Mouse (Mus musculus): ENCODE data around the gene Baiap3. TPM values are rescaled to one million over a fixed set of nuclear protein-coding genes. Genes with fewer than 3 reads are reported as not detected.
A peak's percentile ranks its signal among the peaks of the same experiment; 100 is the strongest.
"Not testable (repeated sequence)": the region's sequence is repeated elsewhere in the genome, so short reads cannot be mapped to it uniquely, and the experiment has no call there.

Baiap3 gene
- total RNA-seq, 2 experiments from 2014 or later, result 0.62 to 1.3 TPM

DNA sequence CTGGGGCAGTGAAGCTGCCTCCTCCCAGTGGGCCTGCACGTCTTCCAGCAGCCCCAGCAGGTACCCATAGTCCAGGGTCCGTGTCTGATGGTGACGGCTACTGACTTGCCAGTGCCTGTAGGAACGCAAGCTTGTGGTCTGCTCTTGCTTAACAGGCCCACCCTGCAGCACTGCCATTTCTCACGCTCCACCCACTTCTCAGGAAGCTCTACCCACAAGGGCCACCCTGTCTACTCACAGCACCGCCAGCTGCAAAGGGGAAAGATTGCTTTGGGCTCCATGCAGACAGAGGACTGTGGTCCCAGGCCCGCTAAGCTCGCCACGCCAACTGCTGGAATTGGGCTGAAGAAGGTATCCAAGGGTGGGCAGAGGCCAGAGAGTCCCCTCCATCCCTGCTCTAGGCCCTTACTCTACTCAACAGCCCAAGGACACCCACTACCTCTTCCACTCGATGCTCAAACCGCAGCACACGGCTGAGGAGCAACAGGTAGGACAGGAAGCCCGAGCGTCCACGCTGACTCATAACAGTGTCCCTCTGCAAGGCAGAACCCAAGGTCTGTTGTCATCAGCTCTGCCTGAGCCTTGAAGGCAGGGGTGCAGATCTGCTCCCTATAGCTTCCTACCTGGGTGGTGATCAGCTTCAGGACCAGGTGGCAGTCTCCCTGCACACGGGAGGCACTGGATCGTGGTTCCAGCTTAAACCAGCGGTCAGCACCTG is 8.0 kb downstream of the Baiap3 start:
- DNase-seq, result no peak

DNA sequence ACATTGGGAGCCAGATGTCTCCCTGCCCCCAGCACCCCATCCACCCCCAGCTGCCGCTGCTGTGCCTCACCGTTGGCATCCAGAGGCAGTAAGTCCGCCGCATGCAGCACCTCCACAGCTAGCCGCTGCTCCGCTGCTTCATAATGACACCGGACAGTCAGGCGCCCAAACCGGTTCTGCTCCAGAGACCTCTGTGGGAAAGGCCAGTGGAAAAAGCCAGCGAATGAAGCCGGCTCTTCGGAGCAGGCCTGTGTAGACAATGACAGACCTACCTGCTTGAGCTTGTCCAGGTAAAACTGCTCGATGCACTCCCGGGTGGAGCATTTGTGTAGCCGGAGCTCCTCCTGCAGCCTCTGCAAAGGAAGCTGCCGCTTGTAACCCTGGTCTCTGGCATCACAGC is 11.9 kb downstream of the Baiap3 start:
- no peak for DNase-seq

DNA sequence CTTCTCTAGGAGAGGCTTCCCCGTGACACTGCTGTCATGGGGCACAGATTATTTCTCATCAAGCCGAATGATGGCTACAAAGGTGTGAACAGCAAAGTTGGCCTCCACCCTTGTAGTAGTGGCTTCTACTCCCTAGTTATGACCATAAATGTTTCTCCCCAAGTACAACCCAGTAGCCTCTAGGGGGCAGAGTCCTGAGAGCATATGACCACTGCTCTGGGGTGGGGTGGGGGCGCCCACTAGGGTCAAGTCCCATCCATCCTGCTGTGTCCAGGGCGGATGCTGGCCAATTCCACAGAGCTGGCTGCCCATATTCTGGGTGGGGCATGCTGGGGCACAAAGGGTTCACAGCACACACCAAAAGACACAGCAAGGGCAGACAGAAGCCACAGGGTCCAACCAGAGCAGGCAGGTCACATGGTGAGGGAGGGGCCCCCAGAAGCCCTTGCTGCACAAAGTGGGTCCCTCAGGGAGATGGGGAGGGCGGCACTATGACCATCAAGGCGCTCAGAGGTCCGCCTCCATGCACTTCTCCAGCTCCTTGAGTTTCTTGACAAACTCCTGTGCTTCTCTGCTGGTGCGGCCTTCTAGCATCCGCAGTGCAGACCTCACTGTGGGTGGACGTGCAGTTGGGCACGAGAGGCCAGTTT is 12.9 kb downstream of the Baiap3 start:
- no peak for DNase-seq

DNA sequence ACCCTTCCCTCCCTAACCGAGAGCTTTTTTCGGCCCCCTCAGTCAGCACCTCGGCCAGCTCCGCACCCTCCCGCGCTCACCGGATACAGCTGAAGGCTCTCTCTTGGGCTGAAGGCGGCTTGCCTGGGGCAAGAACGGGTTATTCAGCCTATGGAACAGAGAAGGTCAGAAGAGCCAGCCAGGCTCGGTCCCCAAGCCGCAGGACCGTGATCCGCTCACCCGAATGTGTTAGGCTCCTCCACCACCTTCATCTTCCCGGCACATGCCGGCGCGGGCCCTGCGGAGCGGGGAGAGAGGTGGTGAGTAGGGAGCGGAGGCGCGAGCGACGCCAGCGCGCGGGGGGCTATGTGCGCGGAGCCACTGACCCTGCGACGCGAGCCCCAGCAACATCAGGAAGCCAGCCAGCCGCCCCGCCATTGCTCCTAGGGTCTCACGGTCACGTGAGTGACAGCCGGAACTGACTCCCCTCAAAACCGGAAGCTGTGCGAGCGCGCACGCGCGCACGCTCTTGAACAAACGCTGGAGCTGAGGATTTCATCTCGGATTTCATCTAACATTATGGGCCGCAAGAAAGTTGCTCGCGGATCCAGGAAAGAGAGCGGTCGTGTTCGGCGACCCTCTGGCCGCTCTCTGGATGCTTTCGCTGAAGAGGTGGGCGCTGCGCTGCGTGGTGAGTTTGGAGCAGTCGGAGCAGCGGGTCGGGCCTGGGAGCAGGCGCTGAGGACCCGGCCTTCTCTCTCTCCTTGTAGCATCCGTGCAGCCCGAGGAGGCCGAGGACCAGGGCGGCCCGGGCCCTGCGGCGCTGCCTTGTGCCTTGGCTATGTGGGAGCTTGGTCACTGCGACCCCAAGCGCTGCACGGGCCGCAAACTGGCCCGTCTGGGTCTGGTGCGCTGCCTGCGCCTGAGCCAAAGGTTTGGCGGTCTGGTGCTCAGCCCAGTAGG is 16.2 kb downstream of the Baiap3 start, which contains the start of the genes Gnptg and Tsr3:
Gene Gnptg, minus strand, starts transcription at position 430 of the 942 bp plus-strand sequence.
Gene Tsr3, plus strand, starts transcription at position 476 of the 942 bp plus-strand sequence.
- DNase-seq, result peak; percentile 87 to 89

DNA sequence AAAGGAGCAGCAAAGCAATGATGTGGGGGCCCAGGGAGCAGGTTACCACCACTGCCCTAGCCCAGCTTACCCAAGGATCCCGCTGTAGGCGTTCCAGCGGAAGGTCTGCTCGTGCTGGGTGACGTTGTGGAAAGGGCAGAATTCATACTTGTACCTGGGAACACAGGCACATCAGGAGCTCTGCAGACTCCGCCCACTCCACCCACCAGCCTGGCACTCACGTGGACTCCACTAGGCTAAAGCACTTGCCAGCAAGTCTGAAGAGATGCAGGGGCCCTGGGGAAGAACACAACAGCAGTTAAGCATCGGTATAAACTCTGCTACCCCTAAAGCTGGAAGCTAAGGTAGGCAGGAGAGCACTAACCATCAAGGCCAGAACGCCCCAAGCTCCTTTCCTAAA is 20.5 kb downstream of the Baiap3 start:
- DNase-seq, result no peak

DNA sequence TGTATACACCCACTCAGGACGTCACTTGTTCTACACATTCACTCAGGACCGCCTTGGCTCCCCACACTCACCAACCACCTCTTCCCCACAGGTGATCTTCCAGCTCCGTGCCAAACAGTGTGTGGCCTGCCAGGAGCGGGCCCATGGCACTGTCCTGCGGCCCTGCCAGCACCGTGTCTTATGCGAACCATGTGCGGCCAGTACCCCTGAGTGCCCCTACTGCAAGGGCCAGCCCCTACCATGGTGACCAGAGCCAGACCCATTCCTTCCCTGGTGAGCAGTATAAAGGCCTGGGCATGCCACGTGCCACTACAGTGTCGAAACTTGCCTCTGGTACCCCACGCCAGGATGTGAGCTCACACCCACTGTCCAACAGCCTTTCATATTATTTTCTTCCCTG is 24.5 kb downstream of the Baiap3 start:
- DNase-seq, result not testable (repeated sequence)

DNA sequence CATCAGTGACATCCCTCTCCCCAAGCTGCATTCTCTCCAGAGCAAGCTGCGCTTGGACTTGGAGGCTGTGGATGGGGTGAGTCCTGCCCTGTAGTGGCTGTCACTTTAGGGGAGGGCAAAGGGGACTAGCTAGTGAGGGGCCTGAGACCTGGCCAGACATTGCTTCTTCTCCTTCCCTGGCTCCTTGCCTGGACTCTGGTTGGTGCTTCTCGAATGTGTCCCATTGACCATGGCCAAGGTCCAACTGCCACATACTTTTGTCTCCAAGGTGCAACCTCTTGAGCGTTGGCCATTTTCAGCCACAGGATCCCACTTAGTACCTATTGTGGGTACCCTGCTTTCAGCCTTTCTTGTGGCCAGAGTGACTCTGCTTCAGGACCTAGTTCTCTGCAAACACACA is 25.5 kb downstream of the Baiap3 start:
- DNase-seq, result no peak

DNA sequence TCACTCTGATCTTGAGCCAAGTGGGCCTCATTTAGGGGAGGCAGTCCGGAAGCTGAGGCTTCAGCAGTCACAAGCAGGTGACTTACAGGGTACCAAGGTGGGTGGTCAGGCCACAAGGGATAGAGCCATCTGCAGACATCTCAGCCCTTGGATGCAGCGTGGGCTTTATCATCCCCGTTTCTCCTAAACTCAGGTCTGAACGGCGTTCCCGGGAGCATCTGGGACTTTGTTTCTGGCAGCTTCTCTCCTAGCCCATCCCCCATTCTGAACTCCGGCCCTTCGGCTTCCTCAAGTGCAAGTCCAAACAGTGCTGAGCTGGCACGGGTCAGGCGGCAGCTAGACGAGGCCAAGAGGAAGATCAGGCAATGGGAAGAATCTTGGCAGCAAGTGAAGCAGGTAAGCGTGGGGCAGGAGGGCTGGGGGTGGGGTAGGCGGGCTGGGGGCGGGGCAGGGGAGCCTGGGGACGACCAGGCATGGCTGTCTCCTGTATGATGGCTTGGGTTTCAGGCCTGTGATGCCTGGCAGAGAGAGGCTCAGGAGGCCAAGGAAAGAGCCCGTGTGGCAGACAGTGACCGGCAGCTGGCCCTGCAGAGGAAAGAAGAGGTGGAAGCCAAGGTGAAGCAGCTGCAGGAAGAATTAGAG is 26.0 kb downstream of the Baiap3 start:
- not testable (repeated sequence) for DNase-seq

DNA sequence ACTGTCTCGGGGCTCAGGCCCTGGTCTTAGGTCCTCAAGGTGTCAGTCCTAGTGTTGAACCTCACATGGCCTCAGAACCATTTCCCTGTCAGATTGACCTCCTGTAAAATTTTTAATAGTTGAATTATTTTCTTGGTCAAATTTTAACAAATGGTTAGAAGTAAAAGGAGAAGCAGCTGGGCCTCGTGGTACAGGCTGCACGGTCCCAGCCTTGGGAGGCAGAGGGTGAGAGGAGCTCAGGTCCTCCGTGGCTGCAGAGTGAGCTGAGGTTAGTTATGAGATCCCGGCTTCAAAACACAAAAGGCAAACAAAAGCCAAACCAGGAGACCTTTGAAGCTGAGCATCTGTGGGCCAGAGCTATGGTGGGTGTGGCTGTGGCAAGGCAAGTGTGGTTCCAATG is 28.2 kb downstream of the Baiap3 start:
- no peak for DNase-seq

DNA sequence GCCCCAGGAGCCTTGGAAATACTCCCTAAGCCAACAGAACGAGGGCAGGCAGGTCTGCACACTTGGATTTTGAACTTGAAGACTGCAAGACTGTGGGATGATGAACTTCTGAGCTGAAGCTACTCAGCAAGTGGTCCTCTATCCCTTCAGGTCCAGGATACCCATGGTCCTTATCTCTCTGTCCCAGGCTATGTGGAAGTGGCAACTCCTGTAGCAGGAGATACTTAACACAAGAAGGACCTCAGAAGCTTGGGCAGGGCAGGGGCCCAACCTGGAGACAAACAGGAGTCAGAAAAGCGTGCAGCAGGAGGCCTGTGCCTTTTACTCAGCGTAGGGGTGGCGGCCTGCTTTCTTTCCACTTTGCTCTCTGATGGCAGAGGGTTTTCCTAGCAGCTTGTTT is 30.5 kb downstream of the Baiap3 start:
- DNase-seq, result no peak

DNA sequence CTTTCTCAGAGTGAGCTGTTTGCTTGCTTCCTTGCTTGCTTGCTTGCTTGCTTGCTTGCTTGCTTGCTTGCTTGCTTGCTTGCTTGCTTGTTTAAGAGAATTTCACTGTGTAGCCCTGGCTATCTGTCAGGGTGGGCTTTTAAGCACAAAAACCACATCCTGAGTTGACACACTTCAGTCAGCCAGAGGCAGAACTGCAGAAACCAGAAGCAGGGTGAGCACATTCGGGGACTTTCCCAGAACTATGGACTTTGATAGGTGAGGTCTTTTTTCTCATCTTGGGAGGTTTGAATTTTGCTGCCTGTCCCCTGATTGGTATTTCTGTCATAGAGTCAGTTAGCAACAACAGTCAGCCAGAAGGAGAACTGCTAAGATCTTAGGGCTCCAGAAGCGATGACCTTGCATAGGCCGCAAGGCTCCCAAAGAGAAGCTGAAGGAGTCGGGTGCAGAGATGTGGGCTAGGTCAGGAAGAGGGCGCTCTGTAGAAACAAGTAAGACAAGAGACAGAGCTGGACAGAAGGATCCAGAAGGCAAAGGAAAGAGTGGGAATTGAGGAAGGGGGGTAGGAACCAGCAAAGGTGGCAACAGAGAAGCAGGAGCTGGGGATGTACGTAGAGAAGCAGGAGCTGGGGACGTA is 31.5 kb downstream of the Baiap3 start:
- DNase-seq, result no peak

DNA sequence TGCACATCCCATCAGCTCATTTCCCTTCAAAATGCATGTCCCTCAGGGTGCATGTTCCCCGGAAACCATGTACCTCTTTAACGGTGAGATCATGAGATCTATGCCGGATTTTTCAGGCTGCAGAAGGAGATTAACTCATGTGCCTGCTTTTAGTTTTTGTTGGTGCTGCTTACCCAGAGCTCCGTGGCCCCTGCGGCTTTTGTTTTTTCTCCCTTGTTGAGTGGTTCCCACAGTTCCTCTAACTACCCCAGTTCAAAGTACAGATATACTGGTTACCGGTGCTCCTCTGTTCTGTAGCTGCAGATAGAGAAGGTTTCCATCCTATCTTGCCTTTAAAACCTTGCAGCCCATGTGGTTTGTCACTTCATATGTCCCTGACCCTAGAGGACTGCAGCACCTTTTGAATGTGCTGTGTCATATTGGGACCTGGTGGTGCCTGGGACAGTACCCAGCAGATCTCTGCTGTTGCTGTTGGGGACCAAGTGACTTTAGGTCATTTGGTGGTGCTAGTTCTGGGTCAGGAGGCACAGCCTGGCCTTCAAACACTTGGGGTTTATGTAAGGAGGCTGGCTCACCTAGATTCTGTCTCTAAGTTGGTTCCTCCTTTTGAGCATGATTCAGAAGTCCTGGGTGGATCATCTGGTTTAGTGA is 33.1 kb downstream of the Baiap3 start:
- no peak for DNase-seq

DNA sequence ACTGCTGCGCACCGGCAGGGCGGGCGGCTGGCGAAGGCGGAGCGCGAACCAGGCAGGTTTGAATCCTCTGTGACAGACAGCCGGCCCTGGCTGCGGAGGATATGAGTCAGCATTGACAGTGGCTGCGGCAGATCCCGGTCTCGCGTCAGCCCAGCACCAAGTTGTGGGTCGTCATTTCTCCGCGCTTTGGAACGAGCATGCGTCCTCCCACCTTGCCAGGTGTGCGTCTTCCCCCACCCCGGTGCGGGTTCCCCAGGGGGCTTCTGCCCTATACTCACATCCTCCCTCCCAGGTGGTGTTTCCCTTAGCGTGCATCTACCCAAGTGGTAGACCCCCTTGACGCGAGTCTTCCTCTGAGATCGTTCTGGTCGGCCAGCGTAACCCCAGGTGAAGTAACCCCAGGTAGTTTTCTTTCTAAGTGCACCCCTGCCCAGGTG is 33.6 kb downstream of the Baiap3 start:
- DNase-seq, result not testable (repeated sequence)

DNA sequence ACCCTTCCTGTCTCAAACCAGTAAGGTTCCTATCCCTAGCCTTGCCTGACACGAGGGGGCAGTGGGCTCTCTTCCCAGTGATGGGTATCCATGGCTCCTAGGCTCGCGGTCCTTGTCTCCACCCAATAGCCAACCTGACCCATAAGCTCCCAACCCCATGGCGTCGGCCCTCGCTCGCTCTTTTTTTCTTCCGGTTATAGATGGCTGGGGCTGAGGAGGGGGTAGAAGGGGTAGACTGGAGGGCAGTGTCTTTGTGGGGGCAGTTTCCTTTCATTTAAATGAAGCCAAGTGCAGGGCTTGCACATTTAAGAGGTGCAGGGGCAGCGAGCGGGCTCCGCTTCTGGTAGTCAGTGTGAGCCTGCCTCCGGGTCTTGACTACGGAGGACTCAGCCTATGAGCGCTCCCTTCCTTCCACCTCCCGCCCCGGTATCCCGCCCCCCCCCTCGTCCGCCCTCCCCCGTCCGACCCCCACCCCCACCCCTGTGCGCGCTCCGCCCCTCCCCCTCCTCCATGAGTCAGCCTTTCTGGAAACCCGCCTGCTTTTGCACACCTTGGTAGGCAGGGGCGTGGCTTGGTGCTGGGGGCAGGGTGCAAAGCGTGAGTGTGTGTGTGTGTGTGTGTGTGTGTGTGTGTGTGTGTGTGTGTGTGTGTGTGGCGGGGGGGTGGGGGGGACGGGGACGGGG is 34.2 kb downstream of the Baiap3 start:
- peak; percentile 35 to 41 for DNase-seq

DNA sequence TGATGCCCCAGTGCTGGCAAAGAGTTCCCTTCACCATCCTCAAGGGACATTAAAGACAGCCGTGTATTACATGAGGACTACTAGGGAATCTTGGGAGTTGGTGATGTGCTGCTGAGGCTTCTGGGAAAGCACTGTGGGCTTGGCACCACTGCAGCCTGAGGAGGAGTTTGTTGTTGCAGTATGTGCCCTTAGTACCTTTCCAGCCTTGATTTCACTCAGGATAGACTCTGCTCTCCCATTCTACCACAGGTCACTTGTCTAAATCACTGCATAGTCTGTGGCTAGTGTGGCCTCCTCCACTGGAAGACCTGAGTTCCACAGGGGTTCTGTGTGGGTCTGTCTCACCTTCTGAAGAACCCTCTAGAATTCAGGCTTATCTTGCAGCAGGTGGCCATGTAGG is 35.4 kb downstream of the Baiap3 start:
- no peak for DNase-seq

DNA sequence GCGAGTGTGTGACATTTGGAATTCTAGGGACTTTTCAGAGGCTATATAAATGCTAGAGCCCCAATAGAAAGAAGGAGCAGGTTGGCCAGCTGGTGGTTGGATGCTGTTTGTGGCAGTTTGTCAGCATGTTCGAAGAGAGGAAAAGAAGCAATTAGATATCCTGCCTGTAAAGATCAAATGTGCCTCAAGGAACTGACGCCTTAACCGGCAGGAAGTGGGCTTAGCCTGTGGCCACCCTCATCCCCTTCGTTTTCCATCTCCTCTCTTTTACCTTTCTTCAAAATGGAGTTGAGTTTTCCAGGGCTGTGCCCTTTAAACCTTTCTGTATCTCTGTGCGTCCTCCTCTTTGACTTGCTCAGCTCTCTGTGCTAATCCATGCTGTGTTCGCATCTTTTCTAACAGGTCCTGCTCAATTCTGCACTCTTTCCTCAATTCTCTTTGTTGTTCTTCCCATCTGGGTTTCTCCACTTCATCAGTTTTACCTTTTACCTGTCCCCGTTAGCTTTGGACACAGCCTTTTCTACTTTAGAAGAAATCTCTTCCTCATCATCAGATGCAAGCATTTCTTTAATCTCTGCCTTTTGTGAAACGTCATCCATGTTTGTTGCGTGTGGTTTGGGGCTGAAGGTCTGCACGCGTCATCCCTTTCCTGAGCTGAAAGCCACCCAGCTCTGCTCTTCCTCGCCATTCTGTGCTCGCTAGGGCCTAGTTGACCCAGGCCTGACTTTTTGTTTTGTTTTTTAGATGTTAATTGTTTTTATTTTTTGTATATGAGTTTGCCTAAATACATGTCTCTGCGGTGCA is 36.5 kb downstream of the Baiap3 start:
- DNase-seq, result no peak

DNA sequence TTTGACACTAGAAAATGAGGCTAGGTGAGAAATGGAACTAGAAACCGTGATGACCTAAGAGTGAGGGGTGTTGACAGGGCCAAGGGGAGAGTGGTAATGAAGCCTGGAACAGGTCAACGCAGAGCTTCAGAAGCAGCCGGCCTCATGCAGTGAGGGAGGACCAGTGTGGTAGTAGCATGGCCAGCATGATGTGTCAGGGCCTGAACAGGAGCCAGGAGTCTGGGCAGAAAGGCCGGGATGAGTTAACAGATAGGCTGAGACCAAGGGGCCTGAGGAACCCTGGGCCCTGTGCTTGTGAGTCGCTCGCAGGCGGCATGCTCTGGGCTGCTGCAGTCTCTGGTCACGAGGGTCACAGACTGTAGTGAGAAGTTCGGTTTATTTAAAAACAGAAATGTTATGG is 37.2 kb downstream of the Baiap3 start:
- no peak for DNase-seq

DNA sequence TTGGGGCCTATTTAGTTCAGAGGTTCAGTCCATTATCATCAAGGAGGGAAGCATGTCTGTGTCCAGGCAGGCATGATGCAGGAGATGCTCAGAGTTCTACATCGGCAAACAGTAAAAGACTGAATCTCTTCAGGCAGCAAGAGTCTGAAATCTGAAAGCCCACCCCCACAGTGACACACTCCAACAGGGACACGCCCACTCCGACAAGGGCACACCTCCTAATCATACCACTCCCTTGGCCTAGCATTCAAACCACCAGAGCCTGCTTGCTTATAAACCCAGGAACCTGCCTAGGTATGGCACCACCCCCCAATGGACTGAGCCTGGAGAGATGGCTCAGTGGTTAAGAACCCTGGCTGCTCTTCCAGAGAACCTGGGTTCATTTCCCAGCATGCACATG is 40.7 kb downstream of the Baiap3 start:
- DNase-seq, result no peak

DNA sequence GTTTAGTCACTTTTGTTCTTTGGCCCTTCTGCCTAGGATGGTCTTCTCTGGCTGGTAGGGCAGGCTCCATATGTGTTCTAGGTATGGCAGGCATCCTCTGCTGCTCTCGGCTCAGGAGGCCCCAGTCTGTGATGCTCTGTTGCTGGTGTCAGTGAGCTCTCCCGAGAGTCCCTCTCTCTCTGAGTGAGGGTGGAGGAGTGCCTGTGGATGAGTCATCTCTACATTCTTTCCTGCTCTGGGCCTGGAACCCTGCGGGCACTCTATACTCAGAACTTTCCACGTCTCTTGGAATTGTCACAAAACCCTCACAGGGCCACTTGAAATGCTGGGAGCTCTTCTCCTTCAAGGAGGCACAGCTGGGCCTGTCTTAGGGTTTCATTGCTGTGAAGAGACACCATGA is 44.5 kb downstream of the Baiap3 start:
- no peak for DNase-seq

Data from heart, adult 18-20 months (tissue).